Mouse (Mus musculus): ENCODE measurements at regions not wholly inside any gene's neighbourhood (a gene's known extent, or its start where the extent isn't known, plus 50 kb on each side); places are given as distances from the start of the nearest gene placed in this dataset.

DNA sequence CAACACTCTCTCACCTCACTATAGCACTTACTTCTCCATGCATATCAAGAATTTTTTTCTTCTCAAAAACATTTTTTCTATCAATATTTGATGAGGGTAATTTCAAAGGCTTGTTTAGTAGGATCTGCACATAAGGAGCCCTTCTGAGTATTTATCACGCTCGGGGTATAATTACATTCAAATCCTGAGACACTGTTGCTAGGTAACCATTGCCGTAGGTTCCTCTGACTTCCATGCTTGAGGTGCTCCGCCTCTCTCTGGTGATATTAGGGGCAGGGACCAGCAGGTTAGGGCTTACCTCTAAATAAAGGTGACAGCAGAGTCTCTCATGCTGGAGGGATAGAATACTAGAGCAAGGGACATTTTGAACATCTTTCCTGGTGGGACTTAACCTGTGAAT is 54.4 kb upstream of the 9630041A04Rik start:
- no peak for DNase-seq (ENCODE audit: extremely low spot score in 1 of 2, low spot score in 1 of 2)

DNA sequence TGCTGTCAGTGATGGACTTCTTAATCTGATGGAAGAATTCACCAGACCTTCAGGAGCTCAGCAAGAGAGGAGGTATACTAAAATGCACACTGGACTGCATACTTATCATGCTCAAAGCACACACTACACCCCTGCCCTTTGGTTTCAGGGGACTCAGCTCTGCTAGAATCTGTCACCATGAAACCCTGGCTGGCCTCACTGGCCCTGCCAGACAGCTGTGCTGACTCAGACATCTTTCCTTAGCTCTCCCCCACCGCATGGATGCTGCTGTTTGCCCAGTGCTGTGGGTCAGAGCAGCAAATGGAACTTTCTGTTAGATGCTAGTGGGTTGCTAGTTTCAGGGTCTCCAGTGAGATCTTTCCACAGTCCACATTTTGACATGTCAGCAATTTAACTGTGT is 64.9 kb upstream of the 9630041A04Rik start:
- DNase-seq (ENCODE audit: extremely low spot score in 1 of 2, low spot score in 1 of 2): no peak

DNA sequence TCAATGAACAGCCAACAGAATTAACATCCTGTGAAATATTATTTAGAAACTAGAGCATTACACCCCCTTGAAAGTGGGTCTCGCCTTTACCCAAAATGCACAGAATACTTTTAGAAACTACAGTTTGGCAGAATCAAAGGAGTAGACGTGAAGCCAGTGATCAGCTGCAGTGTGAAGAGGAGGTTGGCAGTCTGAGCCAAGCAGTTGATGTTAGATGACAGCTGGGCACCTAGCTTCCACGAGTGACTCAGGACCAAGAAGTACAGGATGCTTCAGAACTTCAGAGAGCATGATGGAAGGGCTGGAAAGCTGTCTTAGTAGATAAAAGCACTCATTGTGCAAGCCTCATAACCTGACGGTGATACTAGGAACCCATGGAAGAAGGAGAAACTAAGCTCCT is 65.6 kb upstream of the 9630041A04Rik start:
- DNase-seq (ENCODE audit: extremely low spot score in 1 of 2, low spot score in 1 of 2): no peak

DNA sequence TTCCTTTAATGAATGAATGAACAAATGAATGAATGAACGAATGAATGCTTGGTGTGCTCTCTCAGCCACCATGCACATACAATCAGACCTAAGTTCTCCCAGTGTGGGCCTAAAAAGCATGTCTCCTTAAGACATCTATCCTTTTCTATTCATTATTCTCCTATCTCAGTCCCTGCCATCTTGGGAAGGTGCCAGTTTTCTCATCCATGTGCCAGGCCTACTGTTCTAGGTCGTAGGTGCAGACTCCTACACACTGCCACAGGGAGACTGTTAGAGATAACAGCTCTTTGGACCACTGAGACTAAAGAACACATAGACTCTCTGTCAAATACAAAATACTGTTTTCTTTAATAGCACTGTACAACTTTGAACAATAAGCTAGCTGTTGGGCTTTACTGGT is 66.2 kb upstream of the 9630041A04Rik start:
- DNase-seq (ENCODE audit: extremely low spot score in 1 of 2, low spot score in 1 of 2): no peak

DNA sequence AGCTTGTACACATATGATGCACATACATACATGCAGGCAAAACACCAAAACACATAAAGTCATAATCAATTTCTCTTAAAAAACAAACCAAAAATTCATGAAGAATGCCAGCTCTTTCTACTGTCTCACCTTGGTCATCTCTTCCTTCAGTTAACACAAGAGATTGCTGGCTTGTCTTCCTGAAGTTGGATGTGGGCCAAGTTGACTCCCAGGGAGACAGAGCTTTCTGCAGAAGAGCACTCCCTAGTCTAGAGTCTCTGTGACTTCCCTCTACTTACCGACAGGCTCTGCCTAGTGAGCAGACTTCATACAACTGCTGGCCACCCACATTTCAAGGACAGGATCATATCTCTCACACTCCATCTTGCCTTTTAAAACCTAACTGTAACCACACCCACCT is 70.7 kb upstream of the 9630041A04Rik start:
- no peak for DNase-seq (ENCODE audit: extremely low spot score in 1 of 2, low spot score in 1 of 2)

DNA sequence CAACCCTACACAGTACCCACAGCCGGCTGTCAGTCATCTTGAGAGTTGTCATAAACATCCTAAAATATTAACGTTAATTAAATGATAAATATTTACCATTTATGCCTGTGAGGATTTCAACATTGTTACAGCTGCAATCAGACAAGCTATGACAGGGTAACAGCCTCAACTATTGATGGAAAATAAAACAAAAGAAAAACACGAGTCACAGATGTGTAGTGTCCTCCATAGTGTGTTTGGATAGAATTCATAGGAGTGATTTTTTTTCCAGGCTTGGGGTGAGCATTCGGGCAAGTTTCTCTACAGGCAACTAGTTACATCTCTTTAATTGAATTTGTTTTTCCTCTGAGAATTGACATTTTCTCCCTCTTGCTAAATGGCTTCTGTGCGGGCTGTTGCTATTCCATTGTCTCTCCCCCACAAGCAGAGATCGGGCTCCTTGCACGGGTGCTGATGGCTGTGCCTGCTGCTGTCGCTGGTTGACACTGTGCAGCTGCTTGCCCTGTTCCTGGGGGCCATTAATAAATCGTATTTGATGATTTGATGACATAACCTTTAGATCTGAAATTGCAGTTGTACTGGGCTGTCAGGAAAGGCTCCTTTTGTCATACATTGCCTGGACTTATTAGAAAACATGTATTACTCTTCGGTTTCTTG is 120.6 kb upstream of the 9630041A04Rik start:
- DNase-seq (ENCODE audit: extremely low spot score in 1 of 2, low spot score in 1 of 2): no peak

DNA sequence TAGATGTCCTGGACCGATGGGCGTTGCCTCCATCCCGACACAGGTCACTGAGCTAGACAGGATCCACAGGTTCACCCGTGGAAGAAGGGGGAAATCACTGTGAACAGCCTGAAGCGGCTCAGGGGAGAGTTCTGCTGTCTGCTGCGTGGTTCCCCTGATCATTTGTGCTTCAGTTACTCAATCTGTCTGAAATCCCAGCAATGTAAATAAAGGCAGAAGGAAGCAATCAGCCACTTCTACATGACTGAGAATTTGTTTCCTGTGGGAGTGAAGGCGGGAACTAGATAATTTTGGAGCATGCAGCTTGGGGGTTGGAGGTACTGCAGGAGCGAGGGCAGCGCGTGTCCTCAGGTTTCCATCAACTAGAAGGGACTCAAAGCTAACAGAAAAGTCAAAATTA is 122.3 kb upstream of the 9630041A04Rik start:
- DNase-seq (ENCODE audit: extremely low spot score in 1 of 2, low spot score in 1 of 2): no peak

DNA sequence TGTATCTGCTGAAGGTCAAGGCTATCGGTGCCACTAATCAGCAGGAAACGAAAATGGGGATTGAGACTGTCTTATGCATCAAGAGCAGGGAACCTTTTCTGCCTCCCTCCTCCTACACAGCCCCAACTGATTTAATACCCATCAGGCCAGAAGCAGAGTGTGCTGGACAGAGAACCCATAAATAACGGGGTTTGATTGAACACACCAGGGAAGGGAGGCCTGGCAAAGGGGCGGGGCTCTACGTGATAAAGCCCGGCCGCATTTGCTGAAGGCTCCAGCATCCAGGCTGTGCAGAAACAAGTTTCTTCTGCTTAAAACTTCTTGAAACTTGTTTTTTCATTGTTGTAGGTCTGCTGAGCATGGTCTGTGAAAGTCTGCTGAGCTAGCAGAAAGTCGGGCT is 127.4 kb upstream of the 9630041A04Rik start:
- no peak for DNase-seq (ENCODE audit: extremely low spot score in 1 of 2, low spot score in 1 of 2)

DNA sequence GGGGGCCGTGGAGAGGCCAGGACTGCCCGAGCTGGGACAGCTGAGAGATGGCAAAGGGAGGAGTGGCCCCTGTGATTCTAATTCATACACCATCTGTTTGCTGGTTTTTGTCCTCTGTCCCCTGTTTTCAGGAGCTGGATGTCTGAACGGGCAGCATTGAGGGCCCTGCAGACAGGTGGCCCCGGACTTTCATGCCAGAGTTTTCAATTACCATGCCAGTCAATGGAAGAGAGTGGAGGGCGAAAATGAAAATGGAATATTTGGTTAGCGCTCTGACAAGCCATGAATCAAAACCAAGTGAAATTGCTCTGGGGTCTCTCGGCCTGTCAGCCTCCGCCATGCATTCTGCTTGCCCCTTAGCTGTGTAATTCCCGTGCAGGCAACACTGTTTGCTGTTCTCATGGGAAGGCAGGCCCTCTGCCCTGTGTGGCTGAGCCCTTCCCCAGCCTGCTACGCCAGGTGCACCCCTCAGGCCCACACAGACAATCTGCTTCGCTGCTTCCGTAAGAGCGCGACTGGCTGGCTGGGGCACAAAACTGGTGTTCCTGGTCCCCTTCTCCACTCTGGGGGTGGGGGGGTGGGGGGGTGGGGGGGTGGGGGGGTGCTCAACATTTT is 127.9 kb upstream of the 9630041A04Rik start:
- DNase-seq (ENCODE audit: extremely low spot score in 1 of 2, low spot score in 1 of 2): no peak

DNA sequence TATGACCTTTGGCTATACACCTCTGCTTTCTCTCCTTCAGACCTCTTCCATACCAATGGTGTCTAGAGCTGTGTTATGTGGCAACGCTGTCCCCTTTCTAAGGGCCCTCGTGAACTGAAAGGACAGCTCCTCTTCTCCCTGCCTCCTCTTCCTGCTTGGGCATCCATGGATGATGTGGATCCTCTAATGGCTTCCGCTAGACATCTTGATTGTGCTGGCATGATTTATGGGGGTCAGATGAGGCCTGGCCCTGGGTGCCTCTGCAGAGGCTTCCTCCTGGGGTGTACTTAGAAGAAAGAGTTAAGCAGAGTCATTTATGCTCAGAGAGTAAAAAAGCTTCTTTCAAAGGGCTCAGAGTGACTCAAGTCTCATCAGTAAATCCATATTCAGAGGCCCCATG is 131.5 kb upstream of the 9630041A04Rik start:
- no peak for DNase-seq (ENCODE audit: extremely low spot score in 1 of 2, low spot score in 1 of 2)

DNA sequence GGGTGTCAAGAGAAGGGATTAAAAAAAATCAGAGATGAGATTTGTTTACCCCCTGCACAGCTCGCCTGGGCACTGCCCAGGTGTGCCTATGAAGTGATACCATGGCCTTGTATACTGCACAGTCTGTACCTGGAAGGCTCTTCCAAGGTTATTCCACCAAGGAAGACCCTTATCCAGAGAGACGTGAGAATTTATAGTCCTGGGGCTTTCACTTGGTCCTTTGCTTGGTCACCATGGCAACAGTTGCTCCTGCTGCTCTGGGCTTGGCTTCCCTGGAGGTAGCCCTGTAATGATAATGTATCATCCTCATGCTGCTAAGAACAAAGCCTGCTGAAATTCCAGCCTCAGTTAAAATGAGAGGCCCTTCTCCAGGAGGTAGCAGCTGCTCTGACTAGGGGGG is 143.7 kb upstream of the 9630041A04Rik start:
- DNase-seq (ENCODE audit: extremely low spot score in 1 of 2, low spot score in 1 of 2): no peak

DNA sequence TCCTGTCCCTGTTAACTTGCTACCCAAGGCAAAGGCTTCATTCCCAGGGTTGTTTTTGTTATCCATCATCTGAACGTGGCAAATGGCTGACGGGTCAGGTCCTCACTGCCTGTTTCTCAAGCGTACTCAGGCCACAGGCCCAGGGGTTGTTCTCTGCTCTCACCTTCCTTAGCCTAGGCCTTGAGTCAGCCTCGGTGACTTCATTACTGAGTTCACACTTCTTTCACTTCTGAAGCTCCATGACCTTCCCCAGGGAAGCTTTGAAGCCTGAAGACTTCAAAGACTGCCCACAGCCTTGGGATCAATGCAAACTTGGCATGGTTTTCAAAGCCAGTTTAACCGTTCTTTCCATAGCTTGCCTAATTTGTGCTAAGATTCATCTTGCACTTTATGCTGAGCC is 145.3 kb upstream of the 9630041A04Rik start:
- DNase-seq (ENCODE audit: extremely low spot score in 1 of 2, low spot score in 1 of 2): no peak

DNA sequence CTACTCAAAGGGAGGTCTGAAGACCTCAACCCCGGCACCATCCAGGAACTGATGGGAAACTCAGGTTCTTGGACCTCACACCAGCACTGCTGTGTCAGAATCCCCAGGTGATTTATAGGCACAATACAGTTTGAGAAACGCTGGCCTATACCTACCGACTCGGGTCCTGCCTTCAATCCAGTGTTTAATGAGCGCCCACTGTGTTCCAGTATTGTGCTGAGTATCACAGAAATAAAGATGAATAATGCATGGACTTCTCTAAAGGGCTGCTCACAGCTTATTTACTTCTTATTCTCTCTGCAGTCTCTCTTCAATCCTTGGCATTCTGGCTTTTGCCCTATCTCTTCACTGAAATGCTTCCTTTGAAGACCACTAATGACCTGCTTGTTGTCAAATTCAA is 146.8 kb upstream of the 9630041A04Rik start:
- DNase-seq (ENCODE audit: extremely low spot score in 1 of 2, low spot score in 1 of 2): no peak

DNA sequence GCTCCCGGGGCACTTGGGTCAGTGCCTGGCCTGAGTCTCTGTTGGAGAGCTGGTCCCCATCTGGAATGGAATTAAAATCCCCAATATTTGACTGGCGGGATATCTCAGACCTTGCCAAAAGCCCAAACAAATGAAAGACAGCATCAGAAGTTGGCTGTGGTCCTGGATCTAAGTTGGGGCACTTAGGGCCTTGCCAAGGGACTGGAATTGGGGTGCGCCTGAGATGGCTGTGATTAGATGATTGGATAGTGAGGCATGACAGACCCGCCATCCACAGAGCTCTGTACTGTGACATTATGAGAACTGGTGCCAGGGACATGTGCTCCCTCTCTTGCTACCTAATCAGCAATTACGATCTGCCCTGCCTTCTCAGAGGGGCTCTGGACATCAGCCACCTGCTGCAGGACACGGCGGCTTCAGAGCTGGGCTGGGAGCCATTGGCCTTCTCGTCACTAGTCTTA is 151.0 kb upstream of the 9630041A04Rik start:
- no peak for DNase-seq (ENCODE audit: extremely low spot score in 1 of 2, low spot score in 1 of 2)

DNA sequence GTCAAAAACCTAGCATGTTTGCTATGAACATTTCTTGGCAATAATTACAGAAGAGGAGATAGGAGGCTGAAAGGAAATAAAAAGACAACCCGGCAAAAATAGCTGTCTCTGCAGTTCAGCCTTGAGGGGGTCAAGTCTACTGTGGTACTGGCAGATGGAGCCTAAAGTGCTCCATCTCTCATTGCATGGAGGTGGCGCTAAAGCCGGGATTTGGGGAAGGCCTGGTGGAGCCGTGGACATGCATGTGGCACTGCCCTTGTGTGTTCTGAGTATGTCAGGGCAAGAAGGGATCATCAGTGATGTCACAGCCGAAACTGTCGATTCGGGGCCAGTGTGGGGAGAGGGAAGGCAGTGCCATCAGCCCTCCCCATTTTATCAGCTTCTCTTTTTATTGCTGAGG is 161.3 kb upstream of the 9630041A04Rik start:
- no peak for DNase-seq (ENCODE audit: extremely low spot score in 1 of 2, low spot score in 1 of 2)

DNA sequence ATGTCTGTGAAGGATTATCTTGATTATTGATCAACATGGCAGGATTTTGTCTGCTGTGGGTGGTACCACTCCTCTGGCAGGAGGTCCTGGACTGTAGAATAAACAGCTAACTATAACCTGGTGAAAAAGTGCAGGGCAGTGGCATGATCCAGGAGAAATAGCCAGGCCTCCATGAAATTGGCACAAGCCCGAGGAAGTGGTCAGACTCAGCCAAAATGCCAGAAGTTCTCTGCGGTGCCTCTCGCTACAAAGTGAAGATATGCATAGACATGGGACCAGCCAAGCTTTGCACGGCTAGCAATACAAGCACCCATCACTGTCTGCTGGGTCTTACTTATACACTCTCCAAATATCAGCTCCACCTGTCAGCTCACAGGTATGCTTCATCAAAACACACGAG is 167.6 kb upstream of the 9630041A04Rik start:
- no peak for DNase-seq (ENCODE audit: extremely low spot score in 1 of 2, low spot score in 1 of 2)

DNA sequence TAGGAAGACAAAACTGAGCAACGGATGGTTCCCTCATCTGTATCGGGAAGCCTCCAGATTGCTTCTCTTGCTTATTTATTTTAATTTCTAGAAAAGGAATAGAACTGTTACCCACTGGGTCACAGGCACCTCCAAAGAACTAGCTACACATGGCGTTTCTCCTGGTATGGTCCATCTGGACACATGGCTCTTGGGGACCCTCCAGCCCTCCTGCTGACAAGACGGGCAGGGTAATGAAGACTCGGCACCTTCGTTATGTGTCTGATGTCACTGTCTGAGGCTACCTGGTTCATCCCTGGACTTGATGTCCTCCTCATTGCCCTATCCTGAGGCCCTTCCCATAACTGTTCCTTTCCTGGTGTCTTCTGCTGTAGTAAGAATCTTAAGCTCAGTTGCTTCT is 170.3 kb upstream of the 9630041A04Rik start:
- no peak for DNase-seq (ENCODE audit: extremely low spot score in 1 of 2, low spot score in 1 of 2)

DNA sequence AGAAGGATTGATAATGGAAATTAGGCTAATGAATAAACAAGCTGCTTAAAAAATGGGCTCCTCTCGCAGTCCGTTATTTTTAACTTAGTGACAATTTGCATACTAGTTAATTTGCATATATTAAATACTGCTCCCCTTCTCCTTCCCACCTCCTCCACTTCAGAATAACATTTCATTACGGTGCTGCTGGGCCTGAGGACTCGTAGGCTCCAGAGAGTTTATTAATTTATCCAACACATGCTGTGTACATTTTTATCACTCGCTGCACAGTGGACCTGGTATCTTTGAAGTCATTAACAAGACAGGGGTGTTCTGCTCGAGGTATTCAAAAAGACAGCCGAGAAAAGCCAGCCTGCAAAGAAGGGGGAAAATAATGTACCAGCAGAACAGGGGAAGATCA is 170.7 kb upstream of the 9630041A04Rik start:
- DNase-seq (ENCODE audit: extremely low spot score in 1 of 2, low spot score in 1 of 2): no peak

DNA sequence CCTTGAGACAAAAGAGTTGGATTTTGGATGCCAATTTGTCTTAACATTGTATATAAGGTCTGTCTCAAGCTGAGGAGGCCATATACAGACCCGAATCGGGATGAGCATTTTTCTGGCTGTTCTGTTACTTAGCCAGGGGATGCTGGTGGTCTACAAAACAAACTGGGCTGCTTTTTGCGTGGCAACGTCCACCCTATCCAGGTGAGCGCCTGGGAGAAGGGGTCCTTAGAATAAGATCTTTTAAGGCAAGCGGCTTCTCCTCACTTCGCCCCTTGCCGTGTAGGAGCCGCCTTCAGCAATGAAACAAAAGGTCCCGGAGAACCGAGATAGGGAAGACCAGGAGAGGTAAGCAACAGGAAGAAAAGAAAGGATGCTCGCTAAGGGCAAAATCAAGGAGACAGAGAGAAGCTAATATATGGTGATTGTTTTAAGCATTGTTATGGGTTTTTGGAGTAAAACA is 171.2 kb upstream of the 9630041A04Rik start:
- DNase-seq (ENCODE audit: extremely low spot score in 1 of 2, low spot score in 1 of 2): no peak

DNA sequence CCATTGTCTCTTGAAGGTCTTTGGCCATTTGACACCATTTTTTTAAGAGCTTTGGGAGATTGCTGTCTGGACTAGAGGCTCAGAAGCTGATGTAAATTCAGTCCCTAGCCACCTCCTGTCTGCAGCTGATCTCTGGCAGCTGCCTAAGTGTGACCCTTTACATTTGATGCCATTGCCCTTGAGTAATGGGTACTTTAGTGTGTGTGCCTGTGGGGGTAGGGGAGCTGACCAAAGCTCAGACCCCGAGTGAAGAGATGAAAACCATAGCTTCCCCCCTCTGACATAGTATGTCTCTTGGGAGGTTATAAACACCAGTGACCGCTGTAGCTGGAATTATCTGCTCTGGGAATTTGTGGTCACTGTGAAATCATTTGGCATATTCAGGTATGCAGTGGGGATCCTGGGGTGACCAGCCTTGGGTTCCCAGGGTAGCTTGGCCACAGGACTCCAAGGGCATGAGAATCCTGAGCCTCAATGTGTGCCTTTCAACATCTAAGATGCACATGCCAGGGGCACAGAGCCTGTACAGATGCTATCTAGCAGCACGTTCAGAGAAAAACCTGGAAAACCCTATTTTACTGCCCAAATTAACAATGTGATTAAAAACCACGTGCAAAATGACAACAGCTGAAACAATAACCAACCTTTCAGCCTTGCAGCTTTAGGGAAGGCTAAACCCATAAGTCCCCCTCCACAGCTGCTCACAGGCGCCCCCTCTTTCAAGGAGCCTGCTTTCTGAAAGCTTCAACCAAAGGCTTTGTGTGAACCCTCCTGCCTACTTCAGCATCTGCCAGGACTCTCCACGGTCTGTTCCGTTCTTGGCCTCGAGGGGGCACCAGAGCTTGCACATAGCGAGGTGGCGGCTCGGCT is 171.9 kb upstream of the 9630041A04Rik start:
- peak; percentile 95 to 99 for DNase-seq (ENCODE audit: extremely low spot score in 1 of 2, low spot score in 1 of 2)

DNA sequence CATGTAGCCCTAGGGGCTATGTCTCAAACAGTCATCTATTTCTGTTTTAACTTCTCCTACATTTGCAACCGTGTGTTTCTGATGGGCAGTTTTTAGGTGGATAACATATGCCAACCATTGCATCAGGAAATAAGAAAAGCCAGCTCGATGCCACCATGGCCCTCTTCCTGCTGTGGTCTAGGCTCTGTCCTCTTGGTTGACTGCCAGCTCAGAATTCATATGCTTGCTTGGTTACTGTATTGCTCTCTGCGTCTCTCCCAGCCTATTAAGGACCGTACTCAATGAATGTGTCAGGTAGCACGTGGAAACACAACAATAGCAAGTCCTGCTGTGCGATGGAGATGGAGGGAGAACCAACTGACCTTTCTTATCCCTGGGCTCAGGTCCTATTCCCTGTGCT is 174.4 kb upstream of the 9630041A04Rik start:
- DNase-seq (ENCODE audit: extremely low spot score in 1 of 2, low spot score in 1 of 2): no peak

All from layer of hippocampus, postnatal 25 days (tissue).